Mouse (Mus musculus) bone marrow, adult 2 months (tissue): ENCODE results near the gene Man1a. TPM values are rescaled to one million over a fixed set of nuclear protein-coding genes. Genes with fewer than 3 reads are reported as not detected.

ENCODE experiments used
- H3K27ac ChIP-seq: fragments of 200-500 bp; 2 replicates; pipeline ENCODE4 v1.5.1; 2012; ENCODE audit warnings: low read depth, mild to moderate bottlenecking, control low read depth, inconsistent platforms, low read length; ENCODE audit not compliant: control insufficient read depth, poor library complexity, insufficient read depth
- H3K4me1 ChIP-seq: fragments of 200-500 bp; 2 replicates; pipeline ENCODE4 v1.6.1; 2011; ENCODE audit warnings: low read length; ENCODE audit not compliant: control insufficient read depth, insufficient read depth
- H3K4me3 ChIP-seq: fragments of 200-500 bp; replicated peaks from 2 replicates; pipeline ENCODE3; 2011; ENCODE audit warnings: mild to moderate bottlenecking, low read depth, low read length, control low read depth; ENCODE audit not compliant: control insufficient read depth
- CTCF ChIP-seq: fragments of 200-500 bp; IDR thresholded peaks from 2 replicates; pipeline ENCODE4 v1.5.1; 2011; ENCODE audit warnings: low read length, control low read depth; ENCODE audit not compliant: control insufficient read depth, insufficient read depth
- POLR2A ChIP-seq: fragments of 200-500 bp; IDR thresholded peaks from 2 replicates; pipeline ENCODE4 v1.6.1; 2011; ENCODE audit warnings: low read depth, mild to moderate bottlenecking, control low read depth, low read length, borderline replicate concordance; ENCODE audit not compliant: control insufficient read depth
- WGBS: fragments of 180-500 bp; shearing (Covaris S2); methylation state at CpG from one replicate; pipeline ENCODE4 v1.1.7; 2018; 5-methylcytosine and 5-hydroxymethylcytosine counted together
- polyA plus RNA-seq: library from polyadenylated mRNA; stranded (reverse); fragments of >200 nt; gene quantifications from 2 replicates; pipeline ENCODE4 v1.2.4, GENCODE M21; 2011; ENCODE audit warnings: low replicate concordance; ENCODE audit not compliant: missing spikeins, insufficient read depth, insufficient read length

Man1a gene
- polyA plus RNA-seq, 1 experiment, result 14.8 TPM

DNA sequence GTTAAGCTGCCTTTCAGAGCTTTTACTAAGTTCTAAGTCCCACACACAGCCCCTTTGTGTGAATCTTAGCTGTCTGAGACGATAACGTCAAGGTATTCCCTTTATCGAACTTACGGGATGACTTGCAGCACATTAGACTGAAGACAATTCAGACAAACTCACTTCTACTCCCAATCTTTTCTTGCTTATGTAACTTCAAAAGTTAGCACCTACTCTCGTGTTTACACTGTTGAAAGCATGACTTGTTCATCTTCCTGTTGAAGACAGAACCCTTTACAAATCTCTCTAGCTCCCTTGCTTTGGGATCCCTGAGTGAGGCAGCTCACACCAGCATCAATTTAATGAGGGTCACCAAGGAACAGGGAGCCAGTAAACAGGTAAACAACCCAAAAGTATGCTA, 5.9 kb downstream of the Man1a start:
- no peak overlapping the region for H3K4me3 ChIP-seq

GRCm38 (mm10) chr10:54069412-54069811, 7.0 kb downstream of the Man1a start:
- Histone ChIP-seq H3K4me3 (no peak overlapping the region), H3K4me1 (peaks cover 4% of the 10 kb centered on the region; the same call in 1 of the 2 replicates), H3K27ac (no peak overlapping the region)
- no peak for TF ChIP-seq POLR2A
- no peak for TF ChIP-seq CTCF
- WGBS, result 86% methylated on average over 5 of the region's 5 CpGs

More for the DNA sequence above, 5.9 kb downstream of the Man1a start:
- Histone ChIP-seq H3K27ac (no peak overlapping the region), H3K4me1 (peaks cover 4% of the 10 kb centered on the region; the same call in 1 of the 2 replicates)
- 77% methylated on average over 5 of the region's 5 CpGs for WGBS
- TF ChIP-seq POLR2A (no peak), CTCF (no peak)

- H3K27ac ChIP-seq, result no peak overlapping the region
- no peaks in the 10 kb centered on the region; the same call in 1 of the 2 replicates for H3K4me1 ChIP-seq
- H3K4me3 ChIP-seq, result no peak overlapping the region
- TF ChIP-seq POLR2A (no peak), CTCF (no peak)
Measured at GRCm38 (mm10) chr10:54066683-54067082, 9.7 kb downstream of the Man1a start.

- 82% methylated on average over 8 of the region's 8 CpGs for WGBS
- Histone ChIP-seq H3K4me3 (no peak overlapping the region), H3K27ac (no peak overlapping the region), H3K4me1 (no peaks in the 10 kb centered on the region; the same call in 1 of the 2 replicates)
- TF ChIP-seq POLR2A (no peak), CTCF (no peak)
Measured at GRCm38 (mm10) chr10:54063551-54064260, 12.7 kb downstream of the Man1a start.

DNA sequence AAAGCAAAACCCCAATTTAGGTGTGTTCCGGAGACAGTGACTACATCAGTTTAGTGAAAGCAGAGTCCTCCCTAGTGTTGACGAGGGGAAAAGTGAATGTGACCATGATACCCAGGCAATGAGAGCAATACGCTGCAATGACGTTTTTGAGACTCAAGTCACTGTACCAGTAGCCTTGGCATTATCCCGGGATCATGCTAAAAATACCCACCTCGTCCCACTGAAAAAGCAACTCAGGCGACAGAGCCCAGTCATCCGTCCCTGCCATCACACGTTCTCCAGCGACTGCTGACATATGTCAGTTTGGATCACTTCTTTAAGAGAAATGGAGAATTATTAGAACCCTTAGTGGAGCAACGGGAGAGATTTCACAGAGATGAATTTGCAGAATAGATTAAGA, 13.6 kb downstream of the Man1a start:
- no peaks in the 10 kb centered on the region; the same call in 1 of the 2 replicates for H3K4me1 ChIP-seq
- no peak overlapping the region for H3K27ac ChIP-seq
- H3K4me3 ChIP-seq, result no peak overlapping the region
- TF ChIP-seq POLR2A (no peak), CTCF (no peak)
- WGBS, result 89% methylated on average over 11 of the region's 11 CpGs

- 89% methylated on average over 4 of the region's 4 CpGs for WGBS
- Histone ChIP-seq H3K27ac (no peak overlapping the region), H3K4me1 (no peaks in the 10 kb centered on the region; the same call in 1 of the 2 replicates), H3K4me3 (no peak overlapping the region)
- TF ChIP-seq CTCF (no peak), POLR2A (no peak)
Measured at GRCm38 (mm10) chr10:54061159-54061558, 15.2 kb downstream of the Man1a start.

- no peak for TF ChIP-seq CTCF
- no peak for TF ChIP-seq POLR2A
- 72% methylated on average over 7 of the region's 7 CpGs for WGBS
Measured at GRCm38 (mm10) chr10:54060587-54060986, 15.8 kb downstream of the Man1a start.

GRCm38 (mm10) chr10:54059679-54060249, 16.6 kb downstream of the Man1a start:
- no peak for TF ChIP-seq POLR2A
- TF ChIP-seq CTCF, result no peak
- no peak overlapping the region for H3K27ac ChIP-seq
- no peak overlapping the region for H3K4me3 ChIP-seq
- WGBS, result 55% methylated on average over 6 of the region's 6 CpGs
- H3K4me1 ChIP-seq, result no peaks in the 10 kb centered on the region; the same call in 1 of the 2 replicates

More at GRCm38 (mm10) chr10:54060587-54060986, 15.8 kb downstream of the Man1a start:
- Histone ChIP-seq H3K27ac (no peak overlapping the region), H3K4me1 (no peaks in the 10 kb centered on the region; the same call in 1 of the 2 replicates), H3K4me3 (no peak overlapping the region)

GRCm38 (mm10) chr10:54059092-54059496, 17.3 kb downstream of the Man1a start:
- H3K27ac ChIP-seq, result no peak overlapping the region
- TF ChIP-seq CTCF (no peak), POLR2A (no peak)
- no peak overlapping the region for H3K4me3 ChIP-seq
- H3K4me1 ChIP-seq, result no peaks in the 10 kb centered on the region; the same call in 1 of the 2 replicates
- WGBS, result 79% methylated on average over 3 of the region's 3 CpGs
